Mouse (Mus musculus) thymus, postnatal 36 days (tissue): Measurements from ENCODE around the gene Nrbp1.
A peak's percentile ranks its signal among the peaks of the same experiment; 100 is the strongest.
"Not testable (repeated sequence)": the region's sequence is repeated elsewhere in the genome, so short reads cannot be mapped to it uniquely, and the experiment has no call there.

Source experiments
- DNase-seq, 2 experiments: peaks; one replicate each; pipeline ENCODE4 v3.0.0; 2022; ENCODE audit warnings: mixed read lengths in 2 of 2

Nrbp1 gene

DNA sequence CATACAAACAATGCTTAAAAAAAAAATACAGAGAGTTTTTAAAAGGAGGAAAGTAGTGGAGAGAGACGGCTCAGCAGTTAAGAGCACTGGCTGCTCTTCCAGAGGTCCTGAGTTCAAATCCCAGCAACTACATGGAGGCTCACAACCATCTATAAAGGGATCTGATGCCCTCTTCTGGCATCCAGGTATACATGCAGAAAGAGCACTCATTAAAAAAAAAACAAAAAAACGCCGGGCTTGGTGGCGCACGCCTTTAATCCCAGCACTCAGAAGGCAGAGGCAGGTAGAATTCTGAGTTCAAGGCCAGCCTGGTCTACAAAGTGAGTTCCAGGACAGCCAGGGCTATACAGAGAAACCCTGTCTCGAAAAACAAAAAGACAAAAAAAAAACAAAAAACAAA, 24.1 kb upstream of the Nrbp1 start:
- not testable (repeated sequence) for DNase-seq

DNA sequence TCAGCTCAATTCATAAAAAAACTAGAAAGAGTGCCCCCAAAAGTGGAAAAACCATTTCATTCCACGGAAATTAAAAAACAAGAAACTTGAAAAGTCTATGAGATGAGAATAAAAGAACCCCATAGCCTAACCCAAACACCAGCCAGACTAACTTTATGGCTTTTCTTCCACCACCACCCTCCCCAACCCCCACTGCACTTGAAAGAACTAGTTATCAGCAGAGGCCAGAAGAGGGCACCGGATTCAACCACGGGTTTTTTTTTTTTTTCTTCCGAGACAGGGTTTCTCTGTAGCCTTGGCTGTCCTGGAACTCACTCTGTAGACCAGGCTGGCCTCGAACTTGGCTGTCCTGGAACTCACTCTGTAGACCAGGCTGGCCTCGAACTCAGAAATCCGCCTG, 22.4 kb upstream of the Nrbp1 start:
- peak in 1 of 2 experiments; percentile 20 for DNase-seq

DNA sequence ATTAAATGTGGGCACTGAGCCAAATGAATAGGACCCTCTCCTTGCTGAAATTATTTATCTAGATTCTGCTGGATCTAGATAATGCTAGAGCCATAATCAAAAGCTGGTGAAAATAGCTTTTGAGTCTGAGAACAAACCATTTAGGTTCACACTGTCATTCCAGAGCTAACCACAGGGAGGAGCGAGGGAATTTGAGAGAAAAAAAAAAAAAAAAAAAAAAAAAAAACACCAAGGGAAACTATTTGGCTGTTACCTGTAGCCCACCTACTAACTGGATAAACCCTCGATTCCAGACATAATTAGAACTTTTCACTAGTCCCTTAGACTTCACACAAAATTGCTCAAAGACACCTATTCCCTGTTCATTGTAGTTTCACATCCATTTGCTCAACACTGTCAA, 21.6 kb upstream of the Nrbp1 start:
- no peak for DNase-seq

DNA sequence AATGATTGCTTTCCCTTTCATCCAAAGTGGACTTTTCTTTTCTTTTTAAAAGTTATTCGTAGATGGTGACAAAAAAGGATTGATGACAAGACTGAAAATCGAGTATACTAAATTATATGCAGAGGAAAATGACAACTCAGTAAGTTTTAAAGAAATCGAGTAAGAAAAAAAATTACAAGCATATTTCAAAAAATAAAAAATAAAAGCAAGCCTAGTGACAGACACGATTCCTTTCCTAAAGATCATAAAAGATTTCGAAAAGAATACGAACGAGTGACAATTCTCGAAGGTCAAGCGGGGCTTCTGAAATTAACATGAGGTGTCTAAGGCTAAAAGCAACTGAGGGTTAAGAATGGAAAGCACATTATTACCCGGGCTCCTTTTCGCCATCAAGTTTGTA, 21.2 kb upstream of the Nrbp1 start:
- DNase-seq: no peak

DNA sequence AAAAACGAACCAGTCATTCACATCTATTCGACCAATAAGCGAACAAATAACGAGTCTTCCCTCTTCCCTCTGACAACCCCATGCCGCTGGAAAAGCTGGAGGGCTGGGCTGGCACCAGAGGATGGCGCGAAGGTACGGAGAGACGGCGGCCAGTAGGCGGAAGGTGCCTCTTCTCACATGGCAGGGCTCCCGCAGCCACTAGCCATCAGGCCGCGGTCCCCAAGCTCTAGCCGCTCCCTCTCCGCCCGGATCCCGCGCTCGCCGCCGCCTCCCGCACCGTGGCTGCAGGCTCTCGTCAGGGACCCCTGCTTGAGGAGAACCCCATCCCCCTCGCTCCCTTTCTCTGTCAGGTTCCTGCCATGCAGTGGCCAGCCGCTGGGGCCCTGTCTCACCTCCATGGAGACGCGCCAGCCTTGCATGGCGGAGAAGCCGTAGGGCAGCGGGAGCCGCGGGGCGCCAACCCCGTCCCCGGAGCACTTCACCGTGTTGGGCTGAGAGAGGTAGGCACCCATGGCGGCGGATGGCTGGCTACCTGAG, 20.7 kb upstream of the Nrbp1 start:
- DNase-seq: no peak

DNA sequence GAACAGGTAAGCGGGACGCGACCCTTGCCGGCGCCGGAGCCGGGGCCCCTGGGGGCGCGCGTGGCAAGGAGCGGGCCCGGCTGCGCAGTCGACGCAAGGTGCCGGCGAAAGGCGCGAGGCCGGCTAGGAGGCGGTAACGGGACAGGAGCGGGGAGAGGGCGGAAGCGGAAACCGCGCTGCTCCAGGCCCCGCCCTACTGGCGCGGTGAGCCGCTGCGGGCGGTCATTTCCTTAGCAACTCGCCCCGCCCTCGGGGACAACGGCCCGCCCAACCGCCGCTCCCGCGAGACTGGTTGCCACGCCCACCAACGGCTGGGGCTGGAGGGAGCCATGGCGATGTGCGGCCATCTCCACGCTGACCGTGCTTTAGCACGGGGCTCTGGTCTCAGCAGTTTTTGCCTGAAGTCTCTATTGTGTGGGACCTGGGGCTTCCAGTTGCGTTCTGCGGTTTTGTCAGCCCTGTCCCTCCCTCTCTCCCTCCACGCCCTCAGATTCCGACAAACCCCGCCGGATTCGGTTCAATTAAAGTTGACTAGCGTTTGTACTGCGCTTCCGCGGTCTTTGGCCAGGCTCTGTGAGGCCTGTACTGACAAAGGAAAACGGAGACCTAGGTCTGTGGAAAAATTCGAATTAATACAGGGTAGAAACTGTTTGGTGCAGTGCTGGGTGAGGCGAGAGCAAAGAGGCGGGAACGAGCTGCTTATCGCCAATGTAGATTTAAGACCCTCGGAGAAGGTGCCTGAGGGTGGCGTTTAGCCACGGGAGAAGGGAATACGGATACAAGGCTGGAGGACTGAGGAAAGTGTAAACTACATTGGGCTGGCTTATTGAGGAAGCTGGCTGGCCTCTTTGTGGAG, 20.0 kb upstream of the Nrbp1 start, which contains the start of gene Ppm1g:
TSS of gene Ppm1g (minus strand) at position 240 of the 856 bp plus-strand sequence.
- peak; percentile 97 to 98 for DNase-seq

DNA sequence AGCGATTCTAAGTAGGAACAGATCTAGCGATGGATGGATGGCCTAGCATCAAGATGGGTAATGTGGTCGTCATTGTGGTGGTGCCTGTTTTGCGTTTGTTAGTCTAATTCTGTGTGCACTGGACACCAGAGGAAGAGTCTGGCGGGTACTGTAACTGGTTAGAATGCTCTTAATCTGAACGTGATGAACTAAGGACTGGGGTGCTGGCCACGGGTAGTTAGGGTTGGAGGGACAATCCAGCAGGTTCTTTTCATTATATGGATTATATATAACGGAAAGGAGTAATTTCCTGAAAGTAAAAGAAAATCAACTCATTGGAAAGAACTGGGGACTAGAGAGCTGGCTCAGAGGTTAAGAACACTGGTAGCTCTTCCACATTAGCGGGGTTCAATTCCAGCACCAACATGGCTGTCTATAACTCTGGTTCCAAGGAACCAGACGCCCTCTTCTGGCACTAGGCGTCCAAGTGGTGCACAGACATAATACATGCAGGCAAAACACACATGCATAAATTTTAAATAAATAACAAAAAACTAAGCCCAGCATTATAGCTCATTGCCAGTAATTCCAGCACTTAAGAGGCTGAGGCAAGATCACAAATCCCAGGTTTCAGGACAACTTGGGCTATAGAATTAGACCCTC, 19.2 kb upstream of the Nrbp1 start:
- DNase-seq: peak; percentile 24 to 48

DNA sequence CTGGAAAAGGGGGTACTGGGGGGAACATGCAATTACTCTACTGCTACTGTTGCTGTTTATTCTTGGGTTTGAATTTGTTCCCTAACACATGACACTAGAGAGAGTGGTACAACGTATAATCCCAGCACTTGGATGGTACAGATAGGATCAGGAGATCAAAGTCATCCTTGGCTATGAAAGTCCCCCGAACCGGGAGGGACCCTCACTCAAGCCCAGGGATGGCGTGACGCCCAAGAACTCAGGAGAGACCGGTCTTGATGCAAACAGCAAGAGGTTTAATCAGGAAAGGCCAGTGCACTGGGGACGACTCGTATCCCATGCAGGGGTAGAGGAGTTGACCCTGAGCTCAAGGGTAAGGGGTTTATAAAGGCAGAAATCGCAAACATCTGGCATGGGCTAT, 18.0 kb upstream of the Nrbp1 start:
- DNase-seq: no peak

DNA sequence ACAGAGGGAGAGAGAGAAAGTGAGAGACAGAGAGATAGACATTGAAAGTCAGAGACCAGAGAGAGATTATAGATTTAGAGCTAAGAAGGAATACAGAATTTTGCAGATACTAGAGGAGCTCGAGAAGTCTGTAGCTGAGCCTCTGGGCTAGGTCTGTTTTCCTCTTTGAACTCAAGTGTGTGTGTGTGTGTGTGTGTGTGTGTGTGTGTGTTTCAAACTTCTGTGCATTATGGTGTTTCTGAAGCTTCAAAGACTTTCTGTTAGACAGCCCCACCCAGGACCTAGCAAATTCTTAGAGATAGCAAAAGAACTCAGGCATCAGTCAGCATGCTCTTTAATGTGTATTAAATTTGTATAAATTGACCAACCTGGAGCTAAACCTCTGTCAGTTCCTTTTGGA, 14.0 kb upstream of the Nrbp1 start:
- no peak for DNase-seq

DNA sequence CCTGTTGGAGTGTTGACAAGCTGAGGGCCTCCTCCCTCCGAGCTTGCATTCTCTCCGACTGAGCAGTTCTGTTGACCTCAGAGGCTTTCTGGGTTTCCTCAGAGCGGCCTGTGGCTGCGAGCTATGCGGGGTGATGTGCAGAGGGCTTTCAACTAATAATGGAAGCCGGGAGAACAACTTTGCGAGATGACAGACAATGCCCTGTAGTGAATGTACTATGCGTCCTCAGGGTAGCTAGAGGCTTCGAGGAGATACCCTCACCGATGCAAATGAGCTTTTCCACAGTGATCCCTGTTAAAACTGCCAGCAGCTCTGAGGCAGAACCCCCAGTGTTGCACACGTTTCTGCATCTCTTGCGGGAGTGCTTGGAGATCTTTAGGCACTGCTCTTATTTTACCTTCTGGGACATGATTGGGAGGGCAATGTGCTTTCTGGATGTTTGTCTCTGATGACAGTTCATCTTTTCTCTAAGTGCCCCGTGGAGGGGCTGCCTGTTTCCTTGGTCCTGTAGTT, 914 bp downstream of the Nrbp1 start:
- DNase-seq: no peak

DNA sequence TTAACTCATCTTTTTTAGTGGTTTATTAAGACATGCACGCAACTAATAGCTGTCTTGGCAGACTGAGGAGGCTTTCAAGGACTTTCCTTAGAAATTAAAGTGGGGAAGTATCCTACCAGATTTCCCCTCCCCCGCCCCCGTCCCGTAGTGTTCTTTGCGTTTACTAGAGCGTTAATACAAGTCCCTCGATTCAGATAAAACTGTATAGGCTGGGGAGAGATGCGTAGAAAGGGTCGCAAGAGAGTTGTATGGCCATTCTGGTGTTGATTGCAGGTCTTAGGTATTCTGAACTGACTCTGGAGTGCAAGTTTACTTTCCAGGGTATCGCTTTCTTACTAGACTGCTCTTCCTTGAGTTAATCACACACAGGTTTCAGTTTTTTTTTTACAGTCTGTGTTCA, 1.5 kb downstream of the Nrbp1 start:
- no peak for DNase-seq

DNA sequence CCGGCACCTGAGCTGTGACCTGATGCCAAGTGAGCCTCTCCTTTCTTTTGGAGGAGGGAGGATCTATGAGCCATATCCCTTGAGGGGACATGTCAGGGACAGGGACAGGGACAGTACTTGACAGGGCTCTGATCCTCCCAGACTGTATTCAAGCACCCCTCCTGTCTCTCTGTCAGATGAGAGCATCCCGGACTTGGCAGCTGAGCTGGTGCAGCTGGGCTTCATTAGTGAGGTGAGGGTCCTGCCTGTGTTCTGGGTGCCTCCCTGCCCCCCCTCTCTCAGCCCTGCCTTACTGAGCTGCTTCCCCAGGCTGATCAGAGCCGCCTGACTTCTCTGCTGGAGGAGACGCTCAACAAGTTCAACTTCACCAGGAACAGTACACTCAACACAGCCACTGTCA, 10.1 kb downstream of the Nrbp1 start:
- DNase-seq: no peak

DNA sequence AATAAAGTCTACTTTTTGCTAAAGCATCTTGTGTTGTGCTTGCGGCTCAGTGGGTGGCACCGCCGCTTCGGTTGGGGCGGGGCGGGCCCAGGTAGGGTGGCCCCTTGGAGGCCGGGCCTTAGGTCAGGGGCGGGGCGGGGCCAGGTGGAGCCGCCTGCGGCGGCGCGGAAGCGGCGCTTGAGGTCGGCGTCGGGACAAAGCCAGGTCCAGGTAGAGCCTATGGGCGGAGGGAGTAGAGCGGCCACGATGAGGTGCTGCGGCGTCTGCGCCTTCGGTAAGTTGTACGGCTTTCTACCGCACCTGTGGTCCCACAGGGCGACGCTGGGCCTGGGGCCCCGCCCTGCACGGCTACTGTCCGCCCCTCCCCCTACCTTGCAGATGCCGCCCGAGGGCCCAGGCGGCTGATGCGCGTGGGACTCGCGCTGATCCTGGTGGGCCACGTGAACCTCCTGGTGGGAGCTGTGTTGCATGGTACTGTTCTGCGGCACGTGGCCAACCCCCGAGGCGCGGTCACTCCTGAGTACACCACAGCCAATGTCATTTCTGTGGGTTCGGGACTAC, 11.0 kb downstream of the Nrbp1 start, which contains the start of gene Krtcap3:
TSS of gene Krtcap3 (plus strand) at position 151 of the 561 bp plus-strand sequence.
- DNase-seq: peak; percentile 17 to 47

DNA sequence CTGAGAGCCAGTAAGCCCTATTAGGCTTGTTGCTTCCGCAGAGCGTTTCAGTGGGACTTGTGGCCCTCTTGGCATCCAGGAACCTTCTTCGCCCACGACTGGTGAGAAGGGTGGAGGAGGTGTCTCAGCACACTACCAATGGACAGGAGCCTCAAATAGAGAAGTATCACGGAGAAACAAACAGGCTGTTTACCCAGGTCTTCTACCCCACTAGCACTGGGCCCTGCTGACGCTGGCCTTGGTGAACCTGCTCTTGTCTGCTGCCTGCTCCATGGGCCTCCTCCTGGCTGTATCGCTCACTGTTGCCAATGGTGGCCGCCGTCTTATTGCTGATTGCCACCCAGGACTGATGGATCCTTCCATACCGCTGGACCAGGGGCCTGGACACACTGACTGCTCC, 11.5 kb downstream of the Nrbp1 start:
- DNase-seq: no peak

DNA sequence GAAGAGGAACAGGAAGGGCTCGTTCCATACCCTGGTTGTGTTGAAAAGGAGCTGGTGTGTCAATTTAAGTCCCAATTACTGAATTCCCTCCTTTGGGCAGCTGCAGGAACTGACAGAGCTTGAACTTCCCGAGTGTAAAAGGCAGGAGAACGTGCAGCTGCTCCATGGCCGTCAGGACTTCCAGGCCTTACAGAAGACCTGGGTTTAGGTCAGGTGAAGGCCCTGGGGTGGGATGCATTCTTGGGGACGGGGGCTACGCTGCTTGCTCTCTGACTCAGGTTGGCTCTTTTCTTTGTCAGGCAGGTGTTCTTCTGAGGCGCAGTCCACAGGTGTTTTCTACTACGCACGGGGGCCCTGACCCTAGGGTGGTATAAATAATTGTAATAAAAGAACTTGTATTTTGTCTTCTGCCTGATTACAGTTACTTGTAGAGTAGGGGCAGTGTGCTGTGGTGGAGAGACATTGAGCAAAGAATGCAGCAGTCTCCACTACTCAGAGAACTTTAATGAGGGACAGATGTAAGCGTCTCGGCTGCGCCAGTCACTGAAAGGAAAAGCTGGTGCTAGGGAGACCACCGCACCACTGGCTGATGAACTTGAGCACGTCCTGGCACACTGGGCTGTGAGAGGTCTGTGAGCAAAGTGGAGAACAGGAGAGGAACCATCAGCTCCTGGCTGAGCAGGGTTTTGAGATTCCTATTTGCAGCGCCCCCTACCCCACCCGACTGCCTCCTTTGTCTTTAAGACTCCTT, 12.3 kb downstream of the Nrbp1 start:
- DNase-seq: no peak

DNA sequence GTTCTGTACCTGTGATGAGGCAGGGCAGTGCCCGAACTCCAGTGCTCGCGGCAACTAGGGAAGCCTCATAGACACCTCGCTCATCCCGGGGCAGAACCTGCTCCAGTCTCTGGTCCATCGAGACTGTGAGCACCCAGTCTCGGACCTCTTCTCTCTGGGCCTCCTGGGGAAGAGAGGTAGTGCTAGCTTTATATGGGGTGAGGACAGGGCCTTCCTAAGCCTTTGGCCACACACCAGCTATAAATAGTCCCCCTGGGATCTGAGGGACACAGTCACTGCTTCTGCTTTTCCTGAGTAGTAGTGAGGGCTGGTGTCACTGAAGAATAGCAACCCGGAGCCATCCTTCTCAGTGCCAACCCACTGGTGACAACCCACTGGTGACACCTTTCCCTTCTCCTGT, 13.1 kb downstream of the Nrbp1 start:
- no peak for DNase-seq

DNA sequence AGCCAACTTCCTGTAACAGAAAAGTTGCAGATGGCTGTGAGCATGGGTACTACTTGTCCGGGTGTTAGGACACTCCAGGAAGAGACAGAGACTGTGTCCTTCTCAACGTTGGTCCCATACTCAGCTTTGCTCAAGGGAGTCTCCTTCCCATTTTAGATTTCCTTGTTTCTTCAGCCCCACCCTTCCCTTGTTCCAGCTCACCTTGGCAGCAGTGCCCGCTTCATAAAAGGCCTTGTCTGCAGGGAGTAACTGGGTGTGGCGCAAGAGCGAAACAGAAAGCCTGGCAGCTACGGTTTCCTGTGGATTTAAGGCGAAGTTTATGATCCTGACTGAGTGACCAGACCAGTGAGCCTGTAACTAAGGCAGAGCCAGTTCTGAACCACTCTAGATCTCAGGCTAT, 13.8 kb downstream of the Nrbp1 start:
- DNase-seq: no peak

DNA sequence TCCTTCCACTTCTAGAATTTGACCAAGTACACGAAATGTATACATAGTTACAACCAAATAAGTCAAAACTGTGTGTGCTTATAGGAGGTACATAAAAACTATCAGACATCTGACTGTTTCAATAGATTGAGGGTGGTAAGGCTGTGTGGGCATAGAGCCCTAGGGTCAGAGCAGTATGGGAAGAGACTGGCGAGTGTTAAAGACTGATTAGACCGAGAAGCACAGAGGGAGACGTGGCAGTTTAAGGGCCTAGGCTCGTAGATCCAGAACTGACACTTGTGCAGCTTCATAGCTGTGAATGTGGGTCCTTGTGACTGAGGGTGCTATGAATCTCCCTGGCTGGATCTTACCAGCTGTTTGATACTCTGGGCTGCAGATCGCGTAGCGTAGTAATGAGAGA, 14.2 kb downstream of the Nrbp1 start:
- DNase-seq: no peak

DNA sequence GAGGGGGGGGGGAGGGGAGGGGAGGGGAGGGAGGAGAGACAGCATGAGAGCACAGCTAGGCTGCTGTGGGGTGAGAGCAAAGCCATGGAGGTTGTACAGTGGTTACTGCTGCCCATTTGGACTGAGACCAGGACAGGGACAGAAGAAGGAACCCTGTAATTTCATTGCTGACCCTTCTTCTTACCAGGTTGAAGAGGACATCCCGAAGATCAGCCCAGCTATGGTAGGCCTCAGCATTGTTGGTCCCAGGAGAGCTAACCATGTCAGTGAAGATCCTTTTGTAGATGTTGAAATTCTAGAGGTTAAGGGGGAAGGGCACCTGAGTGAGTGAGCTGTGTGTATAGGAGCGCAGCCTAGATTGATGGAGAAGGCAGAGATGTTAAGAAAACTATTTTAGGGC, 14.7 kb downstream of the Nrbp1 start:
- DNase-seq: no peak

DNA sequence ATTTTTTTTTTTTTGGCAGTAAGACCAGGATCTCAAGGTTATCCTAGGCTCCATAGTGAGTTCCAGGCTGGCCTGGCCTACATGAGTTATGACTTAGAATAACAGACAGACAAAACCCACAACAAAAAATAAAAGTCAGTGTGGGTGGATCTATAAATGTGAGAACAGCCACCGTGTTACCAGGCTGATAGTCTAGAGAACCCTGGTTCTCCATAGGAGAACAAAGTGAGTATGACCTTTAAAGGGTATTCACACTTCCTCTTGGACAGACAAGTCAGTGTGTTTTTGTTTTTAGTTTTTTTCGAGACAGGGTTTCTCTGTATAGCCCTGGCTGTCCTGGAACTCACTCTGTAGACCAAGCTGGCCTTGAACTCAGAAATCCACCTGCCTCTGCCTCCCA, 15.3 kb downstream of the Nrbp1 start:
- no peak for DNase-seq

DNA sequence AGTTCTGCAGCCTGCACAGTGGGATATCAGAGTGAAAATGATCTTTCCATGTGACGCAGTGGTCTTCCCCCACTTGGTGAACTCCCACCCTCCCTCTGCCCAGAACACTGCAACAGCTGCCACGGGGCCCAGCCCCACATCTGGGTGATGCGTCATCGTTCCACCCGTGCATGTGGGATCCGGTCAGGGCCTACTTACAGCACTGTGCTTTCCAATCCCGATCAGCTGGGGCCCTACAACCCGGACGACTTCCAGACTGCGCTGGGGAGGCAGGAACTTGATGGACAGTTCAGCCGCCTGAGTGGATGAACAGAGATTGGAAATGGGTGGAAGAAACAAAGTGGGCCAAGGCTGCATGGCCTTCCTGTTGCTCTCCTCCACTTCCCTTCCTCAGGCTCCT, 17.0 kb downstream of the Nrbp1 start:
- DNase-seq: no peak

DNA sequence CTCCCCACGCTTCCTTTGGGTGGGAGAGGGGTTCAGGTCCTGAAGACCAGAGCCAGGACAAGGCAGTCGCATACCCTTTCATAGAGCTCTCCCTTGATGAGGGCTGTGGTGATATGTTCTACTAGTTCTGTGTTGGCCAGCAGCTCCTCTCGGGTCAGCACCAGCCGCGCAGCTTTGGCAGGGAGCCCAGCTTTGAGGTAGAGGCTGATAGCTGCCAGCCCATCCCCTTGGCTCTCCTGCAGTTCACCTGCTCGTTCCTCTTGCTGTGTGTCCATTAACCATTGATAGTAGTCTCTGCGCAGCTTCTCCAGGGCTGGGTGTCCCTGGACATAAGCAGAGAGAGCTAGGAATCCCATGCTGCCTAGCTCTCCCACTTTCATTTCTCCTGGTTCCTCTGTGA, 25.4 kb downstream of the Nrbp1 start:
- no peak for DNase-seq

DNA sequence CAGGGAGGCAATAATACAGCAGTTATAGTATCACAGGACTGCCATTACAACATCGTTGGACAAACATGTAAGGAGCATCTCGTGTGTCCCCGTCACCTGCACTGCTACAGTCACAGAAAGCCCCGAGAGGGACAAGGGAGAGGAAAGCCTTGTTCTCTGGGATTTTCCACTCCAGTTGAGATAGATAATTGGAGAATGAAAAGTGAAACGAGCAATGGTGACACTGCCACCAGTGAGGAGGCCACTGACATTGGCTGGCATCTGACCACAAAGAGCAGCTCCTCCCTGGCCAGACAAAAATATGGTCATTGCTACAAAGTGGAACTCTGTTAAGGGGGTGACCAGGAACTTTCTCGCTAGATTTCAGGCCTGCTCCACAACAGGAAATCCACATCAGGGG, 27.0 kb downstream of the Nrbp1 start:
- no peak for DNase-seq
